Mouse (Mus musculus): Measurements from ENCODE around the gene Slc22a14.

GRCm38 (mm10) chr9:119298563-119298962 lies 66.8 kb downstream of the Slc22a14 start:
- TF ChIP-seq EP300 (IDR thresholded peaks at IDR 0.05) (no peak), CTCF (IDR thresholded peaks at IDR 0.05) (no peak)
